Mouse (Mus musculus) lung, embryonic 14.5 days (tissue): ENCODE results near the gene Zbtb11. TPM values are rescaled to one million over a fixed set of nuclear protein-coding genes. Genes with fewer than 3 reads are reported as not detected.
A peak's percentile ranks its signal among the peaks of the same experiment; 100 is the strongest.
"Not testable (repeated sequence)": the region's sequence is repeated elsewhere in the genome, so short reads cannot be mapped to it uniquely, and the experiment has no call there.

Source experiments
- ATAC-seq: fragments of 200-750 bp; cut with Nextera tagmentation; 2 replicates; pipeline ENCODE4 v1.8.0; 2017; ENCODE audit warnings: mild to moderate bottlenecking, moderate TSS enrichment, moderate library complexity; ENCODE audit not compliant: insufficient read depth
- DNase-seq: peaks from one replicate; pipeline ENCODE4 v3.0.0-alpha.2; 2015
- H3K27ac ChIP-seq: fragments of 300-500 bp; sonication (generic); 2 replicates; pipeline ENCODE4 v1.5.1; 2014; ENCODE audit warnings: low read depth, mild to moderate bottlenecking, moderate library complexity
- H3K27me3 ChIP-seq: fragments of 300-500 bp; sonication (generic); 2 replicates; pipeline ENCODE4 v1.6.1; 2014; ENCODE audit warnings: low read length, control low read depth; ENCODE audit not compliant: insufficient read depth
- H3K36me3 ChIP-seq: fragments of 300-500 bp; sonication (generic); 2 replicates; pipeline ENCODE4 v1.6.1; 2014; ENCODE audit warnings: control low read depth; ENCODE audit not compliant: insufficient read depth
- H3K4me1 ChIP-seq: fragments of 300-500 bp; sonication (generic); 2 replicates; pipeline ENCODE4 v1.6.1; 2014; ENCODE audit warnings: antibody characterized with exemption, control low read depth; ENCODE audit not compliant: insufficient read depth
- H3K4me2 ChIP-seq: fragments of 300-500 bp; sonication (generic); 2 replicates; pipeline ENCODE4 v1.6.1; 2014; ENCODE audit warnings: mild to moderate bottlenecking
- H3K4me3 ChIP-seq: fragments of 300-500 bp; sonication (generic); 2 replicates; pipeline ENCODE4 v1.5.1; 2014; ENCODE audit warnings: low read depth, low read length
- H3K9ac ChIP-seq: fragments of 300-500 bp; sonication (generic); 2 replicates; pipeline ENCODE4 v1.6.1; 2014
- H3K9me3 ChIP-seq: fragments of 300-500 bp; sonication (generic); 2 replicates; pipeline ENCODE4 v1.6.1; 2016; ENCODE audit warnings: low read depth, low read length, control low read depth
- CTCF ChIP-seq: IDR thresholded peaks from 2 replicates; pipeline ENCODE4 v1.5.1; 2016; ENCODE audit warnings: antibody characterized with exemption, low read depth
- WGBS: fragments of 180-500 bp; shearing (Covaris S2); extraction: QIAGEN DNeasy Blood & Tissue Kit; methylation state at CpG from one replicate; pipeline ENCODE4 v1.1.7; 2014; 5-methylcytosine and 5-hydroxymethylcytosine counted together
- polyA plus RNA-seq: library from polyadenylated mRNA; unstranded; fragments of >200 nt; fragmentation: Nextera tagmentation; extraction: Ambion mirVana; gene quantifications from 2 replicates; pipeline ENCODE4 v1.2.1, GENCODE M21; 2014

Gene Zbtb11
- polyA plus RNA-seq, 1 experiment from 2014 or later, result 22.1 TPM

DNA sequence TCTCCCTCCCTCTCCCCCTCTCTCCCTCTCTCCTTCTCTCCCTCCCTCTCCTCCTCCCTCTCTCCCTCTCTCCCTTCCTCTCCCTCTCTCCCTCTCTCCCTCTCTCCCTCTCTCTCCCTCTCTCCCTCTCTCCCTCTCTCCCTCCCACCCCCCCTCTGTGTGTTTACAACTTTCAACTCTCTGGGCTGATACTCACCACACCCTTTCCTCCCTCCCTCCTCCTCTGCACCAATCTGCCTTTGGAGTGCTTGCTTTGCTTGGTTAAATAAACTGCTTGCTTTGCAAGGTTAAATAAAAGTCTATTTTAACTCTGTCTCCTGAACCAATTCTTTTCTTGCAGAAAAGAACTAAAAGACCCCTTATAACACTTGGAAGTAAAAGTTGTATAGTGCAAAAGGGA is 20.9 kb upstream of the Zbtb11 start:
- no peak for TF ChIP-seq CTCF
- Histone ChIP-seq H3K27me3 (no peaks in the 10 kb centered on the region), H3K9ac (no peak overlapping the region), H3K9me3 (no peaks in the 10 kb centered on the region), H3K4me2 (no peak overlapping the region), H3K4me3 (no peak overlapping the region), H3K4me1 (no peaks in the 10 kb centered on the region), H3K36me3 (no peaks in the 10 kb centered on the region), H3K27ac (no peak overlapping the region)
- DNase-seq (no peak), ATAC-seq (no peak)

DNA sequence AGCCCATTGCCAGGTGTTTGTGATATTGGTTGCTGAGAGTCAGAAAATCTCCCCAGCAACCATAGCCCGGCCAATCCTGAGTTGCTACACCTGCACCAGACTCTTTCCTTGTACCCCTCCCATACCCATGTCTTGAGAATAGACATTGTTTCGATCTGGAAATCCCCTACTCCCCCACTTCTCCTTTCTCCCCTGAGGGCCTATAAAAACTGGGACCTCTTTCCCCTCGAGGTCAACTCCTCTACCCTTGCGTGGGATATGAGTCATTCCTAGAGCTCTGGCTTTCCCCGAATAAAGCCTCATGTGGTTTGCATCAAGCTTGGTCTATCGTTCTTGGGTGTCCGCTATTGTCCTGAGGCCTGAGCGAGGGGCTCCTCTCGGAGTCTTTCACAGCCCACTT is 19.5 kb upstream of the Zbtb11 start:
- DNase-seq, result not testable (repeated sequence)

DNA sequence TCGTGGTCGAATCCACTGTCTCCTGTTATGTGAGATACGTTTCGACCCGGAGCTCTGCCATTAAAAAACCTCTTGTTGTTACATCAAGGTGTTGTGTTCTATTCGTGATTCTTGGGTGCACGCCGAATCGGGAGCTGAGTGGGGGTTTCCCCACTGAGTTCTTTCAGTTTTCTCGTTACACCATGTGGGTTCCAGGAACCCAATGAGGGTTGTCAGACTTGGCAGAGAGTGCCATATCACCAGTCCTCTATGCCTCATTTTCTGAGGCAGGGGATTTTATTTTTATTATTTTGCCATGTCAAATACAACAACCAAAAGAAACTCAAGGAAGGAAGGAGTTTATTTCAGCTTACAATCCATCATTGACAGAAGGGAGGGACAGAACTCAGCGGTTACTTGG is 10.6 kb upstream of the Zbtb11 start:
- H3K4me2 ChIP-seq, H3K9me3 ChIP-seq, ATAC-seq, H3K27me3 ChIP-seq, H3K4me3 ChIP-seq, H3K9ac ChIP-seq, DNase-seq, H3K36me3 ChIP-seq, H3K4me1 ChIP-seq, H3K27ac ChIP-seq: not testable (repeated sequence)
- whole genome bisulfite sequencing, result 91% methylated on average over 6 of the region's 11 CpGs

More for the DNA sequence above, 19.5 kb upstream of the Zbtb11 start:
- H3K9me3 ChIP-seq, H3K4me1 ChIP-seq, H3K9ac ChIP-seq, ATAC-seq, H3K4me3 ChIP-seq, H3K27me3 ChIP-seq, H3K4me2 ChIP-seq, H3K36me3 ChIP-seq, H3K27ac ChIP-seq: not testable (repeated sequence)
- 93% methylated on average over 9 of the region's 9 CpGs for WGBS

DNA sequence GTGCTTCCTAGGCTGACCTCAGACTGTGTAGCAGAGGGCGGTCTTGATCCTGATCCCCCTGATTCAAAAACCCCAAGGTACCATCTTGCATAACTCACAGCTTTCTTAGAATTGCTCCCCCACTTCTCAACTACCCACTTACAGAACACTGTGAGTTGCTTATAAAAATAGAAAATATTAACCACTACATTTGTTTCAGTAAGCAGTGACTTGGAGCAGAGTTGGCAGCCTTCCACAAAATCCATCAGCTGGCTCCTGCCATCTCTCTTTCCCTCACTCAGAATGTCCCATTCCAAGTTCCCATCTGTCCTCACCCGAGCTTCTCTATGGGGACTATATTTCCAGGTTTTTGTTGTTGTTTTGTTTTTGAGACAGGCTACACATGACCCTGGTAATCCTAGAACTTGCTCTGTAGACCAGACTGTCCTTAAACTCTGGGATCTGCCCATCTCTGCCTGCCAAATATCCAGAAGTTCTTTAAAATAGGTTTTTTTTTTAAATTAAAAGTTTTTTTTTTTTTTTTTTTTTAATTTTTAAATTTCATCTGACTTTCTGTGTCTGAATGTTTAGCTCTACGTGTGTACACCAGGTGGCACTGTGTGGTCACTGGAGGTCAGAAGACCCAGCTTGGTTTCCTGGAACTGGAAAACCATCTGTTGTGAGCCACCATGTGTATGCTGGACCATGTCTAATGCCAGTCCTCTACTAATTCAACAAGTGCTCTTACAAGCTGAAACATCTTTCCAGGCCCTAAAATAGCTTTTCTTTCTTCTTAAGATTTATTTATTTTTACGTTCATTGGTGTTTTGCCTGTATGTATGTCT is 9.3 kb upstream of the Zbtb11 start:
- H3K27me3 ChIP-seq, result no peaks in the 10 kb centered on the region
- peaks cover 16% of the 10 kb centered on the region for H3K36me3 ChIP-seq
- ATAC-seq (no peak), DNase-seq (peak; percentile 62)
- H3K9me3 ChIP-seq, result no peaks in the 10 kb centered on the region
- H3K4me2 ChIP-seq, result no peak overlapping the region
- no peaks in the 10 kb centered on the region for H3K4me1 ChIP-seq
- WGBS, result 59% methylated on average over 4 of the region's 4 CpGs
- H3K4me3 ChIP-seq, result no peak overlapping the region
- H3K9ac ChIP-seq, result no peak overlapping the region
- TF ChIP-seq CTCF, result peak; percentile 41
- no peak overlapping the region for H3K27ac ChIP-seq

DNA sequence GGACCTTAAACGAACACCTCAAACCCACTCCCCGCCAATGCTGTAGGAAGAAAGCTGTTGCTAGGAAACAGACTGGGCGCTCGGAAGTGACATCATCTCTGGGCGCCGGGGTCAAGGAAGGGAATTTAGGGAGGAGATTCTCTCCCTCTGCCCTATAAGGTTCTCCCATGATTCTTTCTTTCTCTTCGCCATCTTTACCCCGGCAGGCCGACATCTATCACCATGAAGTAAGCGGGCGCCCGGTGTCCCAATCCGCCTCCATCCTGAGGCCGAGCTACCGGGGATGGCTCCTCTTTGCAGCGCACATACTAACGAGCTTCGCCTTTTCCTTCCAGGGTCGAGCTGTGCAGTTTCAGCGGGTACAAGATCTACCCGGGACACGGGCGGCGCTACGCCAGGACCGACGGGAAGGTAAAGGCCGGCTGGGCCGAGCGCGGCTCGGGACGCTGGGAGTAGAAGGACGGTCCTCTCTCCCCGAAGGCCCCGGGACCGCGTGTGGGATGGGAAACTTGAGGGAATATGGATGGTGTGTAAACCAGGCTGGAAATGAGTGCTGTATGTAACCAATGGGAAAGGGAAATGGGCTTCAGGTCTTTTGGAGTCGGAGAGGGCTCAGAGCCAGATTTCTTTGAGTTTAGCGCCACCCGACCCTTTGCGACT is 7.3 kb upstream of the Zbtb11 start, which contains the start of gene Rpl24:
Rpl24 (plus strand) TSS at position 64 of the 660 bp plus-strand sequence.
- H3K4me1 ChIP-seq, result no peaks in the 10 kb centered on the region
- H3K27me3 ChIP-seq, result no peaks in the 10 kb centered on the region
- ATAC-seq (peak; percentile 94), DNase-seq (peak; percentile 98)
- H3K4me2 ChIP-seq, result peak within 1 kb of the TSS; percentile 97
- H3K9ac ChIP-seq, result peak within 1 kb of the TSS; percentile 92
- H3K9me3 ChIP-seq, result no peaks in the 10 kb centered on the region
- H3K4me3 ChIP-seq, result peak within 1 kb of the TSS; percentile 73
- under 1% methylated on average over 42 of the region's 42 CpGs for WGBS
- H3K36me3 ChIP-seq, result peaks cover 35% of the 10 kb centered on the region
- H3K27ac ChIP-seq, result peak within 1 kb of the TSS; percentile 83
- TF ChIP-seq CTCF, result no peak

DNA sequence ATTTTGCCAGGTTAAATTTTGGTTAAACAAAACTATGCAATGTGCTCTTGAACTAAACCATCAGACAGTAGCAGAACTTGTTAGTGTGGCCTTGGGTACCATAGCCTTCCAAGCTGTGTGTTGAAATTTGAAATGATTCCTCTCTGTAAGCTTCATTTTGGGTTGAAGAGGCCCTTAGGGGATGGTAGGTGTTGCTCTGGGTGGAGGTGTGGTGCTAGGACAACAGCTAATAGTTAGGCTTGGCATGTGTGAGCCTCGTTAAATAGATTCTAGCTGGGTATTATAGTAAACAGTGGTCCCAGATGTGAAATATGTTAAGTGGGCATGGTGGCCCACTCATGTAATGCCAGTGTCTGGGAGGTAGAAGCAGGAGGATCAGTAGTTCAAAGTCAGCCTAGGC is 6.5 kb upstream of the Zbtb11 start:
- Histone ChIP-seq H3K4me2 (peak overlapping the region; percentile 97), H3K27me3 (no peaks in the 10 kb centered on the region), H3K4me1 (no peaks in the 10 kb centered on the region), H3K9me3 (no peaks in the 10 kb centered on the region), H3K9ac (peak overlapping the region; percentile 92), H3K27ac (no peak overlapping the region), H3K4me3 (peak overlapping the region; percentile 73), H3K36me3 (peaks cover 44% of the 10 kb centered on the region)
- no peak for ATAC-seq
- DNase-seq, result no peak
- WGBS, result 15% methylated on average over 1 of the region's 1 CpGs
- no peak for TF ChIP-seq CTCF

DNA sequence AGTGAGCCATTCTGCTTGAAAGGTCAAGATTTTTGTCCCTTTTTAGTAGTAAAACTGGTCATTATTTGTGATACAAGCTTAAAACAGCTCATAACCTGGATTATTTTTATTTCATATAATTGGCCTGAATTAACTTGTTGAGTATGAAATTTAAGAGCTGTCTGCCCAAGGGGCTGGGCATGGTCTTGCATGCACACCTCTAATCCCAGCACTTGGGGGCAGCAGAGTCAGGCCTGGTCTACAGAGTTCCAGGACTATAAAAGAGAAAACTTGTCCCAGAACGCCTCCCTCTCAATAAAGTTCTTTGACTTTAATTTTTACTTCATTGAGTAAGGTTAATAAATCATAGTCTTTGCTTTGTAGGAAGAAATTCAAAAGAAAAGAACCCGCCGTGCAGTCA is 4.5 kb upstream of the Zbtb11 start:
- 0 out of 2 replicates have a peak overlapping the region, but pooled peaks have one; percentile 2 for H3K4me3 ChIP-seq
- no peak for ATAC-seq

More for the DNA sequence above, 4.5 kb upstream of the Zbtb11 start:
- H3K9ac ChIP-seq, result no peak overlapping the region
- no peak overlapping the region for H3K27ac ChIP-seq
- H3K4me2 ChIP-seq, result no peak overlapping the region
- H3K27me3 ChIP-seq, result no peaks in the 10 kb centered on the region
- H3K36me3 ChIP-seq, result peaks cover 49% of the 10 kb centered on the region
- no peaks in the 10 kb centered on the region for H3K9me3 ChIP-seq
- WGBS, result 77% methylated on average over 3 of the region's 3 CpGs
- no peaks in the 10 kb centered on the region for H3K4me1 ChIP-seq
- DNase-seq, result peak; percentile 77
- TF ChIP-seq CTCF, result peak; percentile 61
